In the genomic region with DNA sequence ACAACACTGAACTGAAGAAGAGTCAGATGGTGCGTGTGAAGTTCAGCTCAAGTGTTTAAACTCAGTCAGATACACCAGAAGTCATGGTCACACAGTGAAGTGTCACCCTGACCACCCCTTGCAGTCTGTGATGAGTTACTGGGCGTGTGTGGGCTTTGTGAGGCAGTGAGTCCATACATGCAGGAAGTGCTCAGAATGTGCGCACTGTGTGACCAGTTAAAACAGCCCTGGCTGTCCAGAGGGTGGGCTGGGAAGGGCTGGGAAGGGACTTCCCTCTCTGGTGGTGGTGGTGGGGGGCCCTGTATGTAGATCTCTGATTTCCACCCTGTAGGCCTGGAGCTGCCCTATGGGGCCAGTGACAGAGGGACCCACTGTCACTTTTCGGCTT, we compare ENCODE assay signal across 18 mouse cellular contexts. TPM values are rescaled to one million over a fixed set of nuclear protein-coding genes. Genes with fewer than 3 reads are reported as not detected.
DNase-seq lines count a peak whose midpoint lies in the region; ATAC-seq lines count a peak whose summit lies in the region.
"Had no signal": no experiment of that assay in that cellular context is flagged by ENCODE, and none has a peak within 500 bp of the region (broad histone marks: within the 10 kb centered on the region; RNA-seq: fewer than 3 reads in every experiment).

No protein-coding gene starts in this region.

- H3K27me3 ChIP-seq in heart, embryonic 12.5 days (replicated peaks) = no peaks in the 10 kb centered on the region
- no peaks in the 10 kb centered on the region for H3K27me3 ChIP-seq in heart, embryonic 10.5 days (ENCODE audit: insufficient read depth, poor library complexity, severe bottlenecking)
- no peaks in the 10 kb centered on the region for H3K27me3 ChIP-seq in midbrain, embryonic 13.5 days
- H3K27me3 ChIP-seq in midbrain, embryonic 10.5 days (ENCODE audit: low read depth, poor library complexity, severe bottlenecking) = no peaks in the 10 kb centered on the region
- no peaks in the 10 kb centered on the region for H3K27me3 ChIP-seq in hindbrain, embryonic 15.5 days
- H3K27me3 ChIP-seq in neural tube, embryonic 14.5 days (ENCODE audit: control insufficient read depth, insufficient read depth, low read length) = no peaks in the 10 kb centered on the region

- DNase-seq in heart, embryonic 10.5 days (ENCODE audit: low spot score) = no peak
- no peak for DNase-seq in midbrain, embryonic 10.5 days (ENCODE audit: low spot score)
- no peak for DNase-seq in right cerebral cortex, adult 18-20 months
- DNase-seq in adipocyte (ENCODE audit: low spot score) = no peak
- DNase-seq: adrenal gland, postnatal 14 days; B cell, adult 2 months; gastrocnemius, adult 2 months; kidney, postnatal 4 days; liver; lung, adult 18-20 months had no signal

- peak overlapping the region; percentile 43 for H3K27ac ChIP-seq in heart, embryonic 12.5 days (ENCODE audit: poor library complexity, severe bottlenecking)
- H3K27ac ChIP-seq in heart, embryonic 10.5 days = no peak overlapping the region
- H3K27ac ChIP-seq in midbrain, embryonic 13.5 days = no peak overlapping the region
- no peak overlapping the region for H3K27ac ChIP-seq in midbrain, embryonic 10.5 days (replicated peaks)
- H3K27ac ChIP-seq in hindbrain, embryonic 15.5 days (replicated peaks) = peak overlapping the region; percentile 23; the same call in 1 of the 2 replicates
- peak overlapping the region; percentile 52; the same call in 1 of the 2 replicates for H3K27ac ChIP-seq in neural tube, embryonic 14.5 days (ENCODE audit: low read depth, low read length)
- H3K27ac ChIP-seq: embryonic facial prominence, embryonic 10.5 days had no signal

- no peaks in the 10 kb centered on the region for H3K9me3 ChIP-seq in heart, embryonic 12.5 days (replicated peaks)
- H3K9me3 ChIP-seq in heart, embryonic 10.5 days = no peaks in the 10 kb centered on the region
- H3K9me3 ChIP-seq in midbrain, embryonic 13.5 days = no peaks in the 10 kb centered on the region
- no peaks in the 10 kb centered on the region for H3K9me3 ChIP-seq in midbrain, embryonic 10.5 days (replicated peaks)
- H3K9me3 ChIP-seq in hindbrain, embryonic 15.5 days = no peaks in the 10 kb centered on the region
- H3K9me3 ChIP-seq in neural tube, embryonic 14.5 days (ENCODE audit: control insufficient read depth, low read length) = no peaks in the 10 kb centered on the region
- H3K9me3 ChIP-seq: embryonic facial prominence, embryonic 10.5 days had no signal

- no peak overlapping the region for H3K9ac ChIP-seq in heart, embryonic 12.5 days
- no peak overlapping the region for H3K9ac ChIP-seq in midbrain, embryonic 13.5 days (replicated peaks)
- H3K9ac ChIP-seq in hindbrain, embryonic 15.5 days = no peak overlapping the region
- H3K9ac ChIP-seq in neural tube, embryonic 14.5 days (replicated peaks; ENCODE audit: low read depth, low read length) = no peak overlapping the region

- 80% methylated on average over 4 of the region's 4 CpGs for WGBS in heart, embryonic 12.5 days
- 88% methylated on average over 4 of the region's 4 CpGs for WGBS in heart, embryonic 10.5 days
- 92% methylated on average over 4 of the region's 4 CpGs for WGBS in midbrain, embryonic 13.5 days
- WGBS in midbrain, embryonic 10.5 days = 93% methylated on average over 4 of the region's 4 CpGs
- WGBS in hindbrain, embryonic 15.5 days = 81% methylated on average over 4 of the region's 4 CpGs
- WGBS in neural tube, embryonic 14.5 days = 90% methylated on average over 4 of the region's 4 CpGs

- no peak; the same call in 1 of the 2 replicates for ATAC-seq in heart, embryonic 12.5 days (ENCODE audit: insufficient number of reproducible peaks, low FRiP score)
- ATAC-seq in midbrain, embryonic 13.5 days = 0 out of 2 replicates have a peak, but pooled peaks have one; percentile 34
- ATAC-seq in hindbrain, embryonic 15.5 days (ENCODE audit: low FRiP score, low read depth) = peak; percentile 33; the same call in 1 of the 2 replicates
- ATAC-seq in neural tube, embryonic 14.5 days (ENCODE audit: low read depth) = peak; percentile 11; the same call in 1 of the 2 replicates
- ATAC-seq: inflammation-experienced regulatory T-cells, adult 6 months had no signal

- H3K4me3 ChIP-seq in heart, embryonic 12.5 days = no peak overlapping the region
- H3K4me3 ChIP-seq in heart, embryonic 10.5 days = no peak overlapping the region
- no peak overlapping the region for H3K4me3 ChIP-seq in midbrain, embryonic 13.5 days (replicated peaks)
- no peak overlapping the region for H3K4me3 ChIP-seq in midbrain, embryonic 10.5 days
- no peak overlapping the region for H3K4me3 ChIP-seq in hindbrain, embryonic 15.5 days
- no peak overlapping the region for H3K4me3 ChIP-seq in neural tube, embryonic 14.5 days (ENCODE audit: low read depth, low read length)
- H3K4me3 ChIP-seq: embryonic facial prominence, embryonic 10.5 days; gastrocnemius, adult 2 months had no signal

- peaks cover 71% of the 10 kb centered on the region for H3K36me3 ChIP-seq in heart, embryonic 12.5 days
- H3K36me3 ChIP-seq in heart, embryonic 10.5 days = peaks cover 66% of the 10 kb centered on the region
- H3K36me3 ChIP-seq in midbrain, embryonic 13.5 days = peaks cover 52% of the 10 kb centered on the region
- H3K36me3 ChIP-seq in midbrain, embryonic 10.5 days = peaks cover 75% of the 10 kb centered on the region
- no peaks in the 10 kb centered on the region; the same call in 1 of the 2 replicates for H3K36me3 ChIP-seq in hindbrain, embryonic 15.5 days
- H3K36me3 ChIP-seq in neural tube, embryonic 14.5 days (ENCODE audit: control insufficient read depth, insufficient read depth, low read length) = peaks cover 7% of the 10 kb centered on the region; the same call in 1 of the 2 replicates

- no peak overlapping the region for H3K4me2 ChIP-seq in heart, embryonic 12.5 days
- H3K4me2 ChIP-seq in midbrain, embryonic 13.5 days (replicated peaks) = no peak overlapping the region
- no peak overlapping the region for H3K4me2 ChIP-seq in hindbrain, embryonic 15.5 days
- H3K4me2 ChIP-seq in neural tube, embryonic 14.5 days (ENCODE audit: low read depth, low read length) = no peak overlapping the region

- H3K4me1 ChIP-seq in heart, embryonic 12.5 days (replicated peaks) = peaks cover 48% of the 10 kb centered on the region
- H3K4me1 ChIP-seq in heart, embryonic 10.5 days = peaks cover 16% of the 10 kb centered on the region
- peaks cover 14% of the 10 kb centered on the region; the same call in 1 of the 2 replicates for H3K4me1 ChIP-seq in midbrain, embryonic 13.5 days (replicated peaks)
- peaks cover 5% of the 10 kb centered on the region; the same call in 1 of the 2 replicates for H3K4me1 ChIP-seq in midbrain, embryonic 10.5 days
- H3K4me1 ChIP-seq in hindbrain, embryonic 15.5 days (replicated peaks) = 0 out of 2 replicates have a peak, but pooled peaks cover 9% of the 10 kb centered on the region
- peaks cover 6% of the 10 kb centered on the region for H3K4me1 ChIP-seq in neural tube, embryonic 14.5 days (ENCODE audit: control insufficient read depth, insufficient read depth, low read length)
- H3K4me1 ChIP-seq: embryonic facial prominence, embryonic 10.5 days had no signal

RNA-seq across cellular contexts. Expression of gene Tex29, which starts 41.8 kb away (rescaled TPM):
- 0.49 and 0.51 TPM in 2 replicates for polyA plus RNA-seq in heart, embryonic 12.5 days (2016; fragmentation: Nextera tagmentation; extraction: Ambion mirVana)
- polyA plus RNA-seq in heart, embryonic 10.5 days (2016; fragmentation: Nextera tagmentation; extraction: Ambion mirVana) = not detected in 2 replicates
- polyA plus RNA-seq in midbrain, embryonic 13.5 days (2015; fragmentation: Nextera tagmentation; extraction: Ambion mirVana) = 0.34 and 0.40 TPM in 2 replicates
- 0.20 TPM in 1 of 2 replicates, not detected in the other for polyA plus RNA-seq in midbrain, embryonic 10.5 days (2016; fragmentation: Nextera tagmentation; extraction: Ambion mirVana)
- polyA plus RNA-seq in hindbrain, embryonic 15.5 days (2015; fragmentation: Nextera tagmentation; extraction: Ambion mirVana) = 0.28 and 0.32 TPM in 2 replicates
- 0.98 and 1.2 TPM in 2 replicates for polyA plus RNA-seq in neural tube, embryonic 14.5 days (2014; fragmentation: Nextera tagmentation; extraction: Ambion mirVana)
- polyA plus RNA-seq: embryonic facial prominence, embryonic 10.5 days; inflammation-experienced regulatory T-cells, adult 6 months; kidney, embryonic 14.5 days; neural tube, embryonic 11.5 days had no signal

Comparison
In these comparisons a context has a peak if more than half of its experiments do, and no peak if none do; other contexts are left out.
1. H3K27ac ChIP-seq: peak in heart, embryonic 12.5 days (single experiment), hindbrain, embryonic 15.5 days (single experiment) and neural tube, embryonic 14.5 days (single experiment); none in heart, embryonic 10.5 days (single experiment), midbrain, embryonic 13.5 days (single experiment) and midbrain, embryonic 10.5 days (single experiment).